In the genomic region with DNA sequence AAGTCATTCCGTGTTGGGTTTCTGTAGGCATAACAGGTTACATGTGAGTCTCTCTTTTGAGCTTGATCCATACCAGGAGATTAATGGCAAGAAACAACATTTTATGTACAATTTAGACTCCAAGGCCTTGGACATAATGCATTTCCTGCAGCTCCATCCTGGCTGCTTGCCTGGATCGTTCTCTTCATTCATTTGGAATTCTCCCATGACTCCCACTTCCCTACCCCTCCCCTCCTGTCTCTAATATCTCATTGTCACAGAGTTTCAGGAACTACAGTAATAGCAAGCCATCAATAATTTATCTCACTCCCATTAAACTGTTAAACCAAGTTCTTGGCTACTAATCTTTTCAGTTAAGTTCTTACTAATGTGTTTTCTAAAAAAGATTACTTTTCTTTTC, we compare ENCODE assay signal across 21 mouse cellular contexts. TPM values are rescaled to one million over a fixed set of nuclear protein-coding genes. Genes with fewer than 3 reads are reported as not detected.
A peak's percentile ranks its signal among the peaks of the same experiment; 100 is the strongest.
DNase-seq lines count a peak whose midpoint lies in the region; ATAC-seq and TF ChIP-seq lines count a peak whose summit lies in the region.
"Had no signal": no experiment of that assay in that cellular context is flagged by ENCODE, and none has a peak within 500 bp of the region (broad histone marks: within the 10 kb centered on the region; RNA-seq: fewer than 3 reads in every experiment).

No protein-coding gene starts in this region.

- TF ChIP-seq POLR2A in lung, adult 2 months (IDR thresholded peaks at IDR 0.05; ENCODE audit: borderline replicate concordance, extremely low read depth, low read depth, low read length), result no peak

- peak; percentile 10 for DNase-seq in adrenal gland, postnatal 14 days
- no peak for DNase-seq in adrenal gland, adult 18-20 months (ENCODE audit: low spot score in 2 of 2)
- DNase-seq in heart, postnatal 4 days, result peak; percentile 40
- no peak for DNase-seq in lung, adult 2 months
- DNase-seq in layer of hippocampus, adult 2 months (ENCODE audit: low spot score in 2 of 2), result peak; percentile 7 to 10
- DNase-seq in forebrain, postnatal 0 days, result no peak
- DNase-seq: cerebellum, adult 8-10 months; thymus, postnatal 14 days had no signal

- H3K4me3 ChIP-seq in heart, embryonic 11.5 days (ENCODE audit: low read depth, low read length), result no peak overlapping the region
- H3K4me3 ChIP-seq in lung, embryonic 16.5 days (ENCODE audit: low read length), result no peak overlapping the region
- no peak overlapping the region for H3K4me3 ChIP-seq in lung, adult 2 months (replicated peaks; ENCODE audit: extremely low read depth, low read depth, low read length)
- H3K4me3 ChIP-seq in layer of hippocampus, adult 2 months, result no peak overlapping the region
- H3K4me3 ChIP-seq in forebrain, postnatal 0 days (ENCODE audit: low read depth, low read length), result no peak overlapping the region
- H3K4me3 ChIP-seq: heart, embryonic 13.5 days; hindbrain, embryonic 12.5 days; intestine, embryonic 15.5 days; limb, embryonic 12.5 days; liver, embryonic 15.5 days; midbrain, embryonic 15.5 days had no signal

- no peak for TF ChIP-seq CTCF in lung, adult 2 months (IDR thresholded peaks at IDR 0.05; ENCODE audit: insufficient read depth, low read length)
- TF ChIP-seq CTCF in layer of hippocampus, adult 2 months (conservative IDR thresholded peaks at IDR 0.05), result no peak
- TF ChIP-seq CTCF in forebrain, postnatal 0 days (IDR thresholded peaks at IDR 0.05; ENCODE audit: low read depth), result no peak

- H3K9ac ChIP-seq in heart, embryonic 11.5 days (ENCODE audit: low read depth, low read length), result no peak overlapping the region
- H3K9ac ChIP-seq in lung, embryonic 16.5 days (ENCODE audit: low read length), result no peak overlapping the region
- H3K9ac ChIP-seq in forebrain, postnatal 0 days, result no peak overlapping the region
- H3K9ac ChIP-seq: heart, embryonic 13.5 days; hindbrain, embryonic 12.5 days; intestine, embryonic 15.5 days; limb, embryonic 12.5 days; liver, embryonic 15.5 days; midbrain, embryonic 15.5 days had no signal

- no peaks in the 10 kb centered on the region for H3K27me3 ChIP-seq in heart, embryonic 11.5 days (ENCODE audit: control insufficient read depth, insufficient read depth, low read length)
- H3K27me3 ChIP-seq in lung, embryonic 16.5 days (ENCODE audit: control insufficient read depth, insufficient read depth, low read depth, low read length), result no peaks in the 10 kb centered on the region
- H3K27me3 ChIP-seq in forebrain, postnatal 0 days (ENCODE audit: insufficient read depth, low read length), result no peaks in the 10 kb centered on the region
- H3K27me3 ChIP-seq: heart, embryonic 13.5 days; hindbrain, embryonic 12.5 days; intestine, embryonic 15.5 days; limb, embryonic 12.5 days; liver, embryonic 15.5 days; midbrain, embryonic 15.5 days; Patski had no signal

- no peak overlapping the region for H3K4me2 ChIP-seq in heart, embryonic 11.5 days
- H3K4me2 ChIP-seq in lung, embryonic 16.5 days (ENCODE audit: low read depth, low read length), result no peak overlapping the region
- no peak overlapping the region for H3K4me2 ChIP-seq in forebrain, postnatal 0 days (ENCODE audit: low read depth)
- H3K4me2 ChIP-seq: heart, embryonic 13.5 days; hindbrain, embryonic 12.5 days; intestine, embryonic 15.5 days; limb, embryonic 12.5 days; liver, embryonic 15.5 days; midbrain, embryonic 15.5 days had no signal

- no peak overlapping the region for H3K27ac ChIP-seq in heart, embryonic 11.5 days (ENCODE audit: low read depth, low read length)
- H3K27ac ChIP-seq in lung, embryonic 16.5 days (ENCODE audit: low read length), result no peak overlapping the region
- H3K27ac ChIP-seq in layer of hippocampus, adult 2 months, result no peak overlapping the region
- no peak overlapping the region for H3K27ac ChIP-seq in forebrain, postnatal 0 days (ENCODE audit: low read depth, low read length)
- H3K27ac ChIP-seq: heart, embryonic 13.5 days; hindbrain, embryonic 12.5 days; intestine, embryonic 15.5 days; limb, embryonic 12.5 days; liver, embryonic 15.5 days; midbrain, embryonic 15.5 days; stomach, postnatal 0 days had no signal

- H3K36me3 ChIP-seq in heart, embryonic 11.5 days (ENCODE audit: control insufficient read depth, insufficient read depth, low read length), result no peaks in the 10 kb centered on the region
- H3K36me3 ChIP-seq in lung, embryonic 16.5 days (ENCODE audit: control insufficient read depth, insufficient read depth, low read length), result no peaks in the 10 kb centered on the region
- H3K36me3 ChIP-seq in forebrain, postnatal 0 days (ENCODE audit: insufficient read depth), result no peaks in the 10 kb centered on the region
- H3K36me3 ChIP-seq: heart, embryonic 13.5 days; hindbrain, embryonic 12.5 days; intestine, embryonic 15.5 days; limb, embryonic 12.5 days; liver, embryonic 15.5 days; midbrain, embryonic 15.5 days had no signal

- H3K9me3 ChIP-seq in heart, embryonic 11.5 days (replicated peaks; ENCODE audit: control insufficient read depth, low read length), result no peaks in the 10 kb centered on the region
- H3K9me3 ChIP-seq in lung, embryonic 16.5 days (ENCODE audit: control insufficient read depth, low read length), result no peaks in the 10 kb centered on the region
- H3K9me3 ChIP-seq in forebrain, postnatal 0 days (ENCODE audit: low read length), result no peaks in the 10 kb centered on the region
- H3K9me3 ChIP-seq: heart, embryonic 13.5 days; hindbrain, embryonic 12.5 days; intestine, embryonic 15.5 days; limb, embryonic 12.5 days; liver, embryonic 15.5 days; midbrain, embryonic 15.5 days had no signal

- ATAC-seq in heart, embryonic 11.5 days (replicated peaks; ENCODE audit: insufficient number of reproducible peaks, low FRiP score, low TSS enrichment), result no peak
- 0 out of 2 replicates have a peak, but pooled peaks have one; percentile 34 for ATAC-seq in lung, embryonic 16.5 days (ENCODE audit: low read depth)
- no peak for ATAC-seq in forebrain, postnatal 0 days
- ATAC-seq: forebrain, embryonic 14.5 days; intestine, embryonic 15.5 days; midbrain, embryonic 15.5 days; Patski had no signal

- WGBS in heart, embryonic 11.5 days (ENCODE audit: insufficient replicate concordance), result 88% methylated on average over 2 of the region's 2 CpGs
- WGBS in lung, embryonic 16.5 days, result 55% methylated on average over 2 of the region's 2 CpGs
- WGBS in lung, adult 2 months, result 61% methylated on average over 2 of the region's 2 CpGs
- WGBS in forebrain, postnatal 0 days, result 71% methylated on average over 2 of the region's 2 CpGs

- H3K4me1 ChIP-seq in heart, embryonic 11.5 days (ENCODE audit: control insufficient read depth, insufficient read depth, low read length), result no peaks in the 10 kb centered on the region
- no peaks in the 10 kb centered on the region for H3K4me1 ChIP-seq in lung, embryonic 16.5 days (replicated peaks; ENCODE audit: control insufficient read depth, insufficient read depth, low read length)
- no peaks in the 10 kb centered on the region for H3K4me1 ChIP-seq in lung, adult 2 months (ENCODE audit: control insufficient read depth, insufficient read depth, low read length)
- no peaks in the 10 kb centered on the region for H3K4me1 ChIP-seq in forebrain, postnatal 0 days (ENCODE audit: insufficient read depth)
- H3K4me1 ChIP-seq: heart, embryonic 13.5 days; hindbrain, embryonic 12.5 days; intestine, embryonic 15.5 days; limb, embryonic 12.5 days; liver, embryonic 15.5 days; midbrain, embryonic 15.5 days had no signal

RNA-seq across cellular contexts. Expression of gene Olfr456, which starts 16.5 kb away (rescaled TPM):
- not detected in 2 replicates for total RNA-seq in adrenal gland, postnatal 14 days (2021)
- not detected for total RNA-seq in adrenal gland, adult 18-20 months (2021)
- not detected for total RNA-seq in heart, postnatal 4 days (2021)
- polyA plus RNA-seq in heart, embryonic 11.5 days (2014; fragmentation: Nextera tagmentation; extraction: Ambion mirVana), result not detected in 2 replicates
- polyA plus RNA-seq in lung, embryonic 16.5 days (2015; fragmentation: Nextera tagmentation; extraction: Ambion mirVana), result 0.19 TPM in 1 of 2 replicates, not detected in the other
- polyA plus RNA-seq in lung, adult 2 months (2012; rRNA removed), result not detected in 2 replicates
- not detected for total RNA-seq in layer of hippocampus, adult 2 months (2021)
- total RNA-seq in forebrain, postnatal 0 days (2014; rRNA removed), result 0.15 TPM in 1 of 2 replicates, not detected in the other
- not detected in 2 replicates for polyA plus RNA-seq in forebrain, postnatal 0 days (2015; fragmentation: Nextera tagmentation; extraction: Ambion mirVana)
- total RNA-seq: gastrocnemius, adult 8-10 months; megakaryocyte, adult 5-6 weeks had no signal
- polyA plus RNA-seq: forebrain, embryonic 14.5 days; heart, embryonic 13.5 days; hindbrain, embryonic 12.5 days; intestine, embryonic 15.5 days; limb, embryonic 12.5 days; liver, embryonic 15.5 days; midbrain, embryonic 15.5 days; Patski; stomach, postnatal 0 days had no signal

RNA-seq across cellular contexts. Expression of gene Olfr457, which starts 27.3 kb away (rescaled TPM):
- not detected in 2 replicates for total RNA-seq in adrenal gland, postnatal 14 days (2021)
- total RNA-seq in adrenal gland, adult 18-20 months (2021), result not detected
- not detected for total RNA-seq in heart, postnatal 4 days (2021)
- not detected in 2 replicates for polyA plus RNA-seq in heart, embryonic 11.5 days (2014; fragmentation: Nextera tagmentation; extraction: Ambion mirVana)
- polyA plus RNA-seq in lung, embryonic 16.5 days (2015; fragmentation: Nextera tagmentation; extraction: Ambion mirVana), result 0.04 TPM in 1 of 2 replicates, not detected in the other
- not detected in 2 replicates for polyA plus RNA-seq in lung, adult 2 months (2012; rRNA removed)
- total RNA-seq in layer of hippocampus, adult 2 months (2021), result not detected
- total RNA-seq in forebrain, postnatal 0 days (2014; rRNA removed), result not detected in 2 replicates
- not detected in 2 replicates for polyA plus RNA-seq in forebrain, postnatal 0 days (2015; fragmentation: Nextera tagmentation; extraction: Ambion mirVana)
- total RNA-seq: gastrocnemius, adult 8-10 months; megakaryocyte, adult 5-6 weeks had no signal
- polyA plus RNA-seq: forebrain, embryonic 14.5 days; heart, embryonic 13.5 days; hindbrain, embryonic 12.5 days; intestine, embryonic 15.5 days; limb, embryonic 12.5 days; liver, embryonic 15.5 days; midbrain, embryonic 15.5 days; Patski; stomach, postnatal 0 days had no signal

RNA-seq across cellular contexts. Expression of gene Olfr458, which starts 38.5 kb away (rescaled TPM):
- total RNA-seq in adrenal gland, postnatal 14 days (2021), result not detected in 2 replicates
- not detected for total RNA-seq in adrenal gland, adult 18-20 months (2021)
- not detected for total RNA-seq in heart, postnatal 4 days (2021)
- not detected in 2 replicates for polyA plus RNA-seq in heart, embryonic 11.5 days (2014; fragmentation: Nextera tagmentation; extraction: Ambion mirVana)
- not detected in 2 replicates for polyA plus RNA-seq in lung, embryonic 16.5 days (2015; fragmentation: Nextera tagmentation; extraction: Ambion mirVana)
- not detected in 2 replicates for polyA plus RNA-seq in lung, adult 2 months (2012; rRNA removed)
- total RNA-seq in layer of hippocampus, adult 2 months (2021), result not detected
- not detected in 2 replicates for total RNA-seq in forebrain, postnatal 0 days (2014; rRNA removed)
- polyA plus RNA-seq in forebrain, postnatal 0 days (2015; fragmentation: Nextera tagmentation; extraction: Ambion mirVana), result not detected in 2 replicates
- total RNA-seq: gastrocnemius, adult 8-10 months; megakaryocyte, adult 5-6 weeks had no signal
- polyA plus RNA-seq: forebrain, embryonic 14.5 days; heart, embryonic 13.5 days; hindbrain, embryonic 12.5 days; intestine, embryonic 15.5 days; limb, embryonic 12.5 days; liver, embryonic 15.5 days; midbrain, embryonic 15.5 days; Patski; stomach, postnatal 0 days had no signal

RNA-seq across cellular contexts. Expression of gene Olfr455, which starts 43.9 kb away (rescaled TPM):
- total RNA-seq in adrenal gland, postnatal 14 days (2021), result not detected in 2 replicates
- total RNA-seq in adrenal gland, adult 18-20 months (2021), result not detected
- total RNA-seq in heart, postnatal 4 days (2021), result not detected
- polyA plus RNA-seq in heart, embryonic 11.5 days (2014; fragmentation: Nextera tagmentation; extraction: Ambion mirVana), result not detected in 2 replicates
- polyA plus RNA-seq in lung, embryonic 16.5 days (2015; fragmentation: Nextera tagmentation; extraction: Ambion mirVana), result not detected in 2 replicates
- not detected in 2 replicates for polyA plus RNA-seq in lung, adult 2 months (2012; rRNA removed)
- total RNA-seq in layer of hippocampus, adult 2 months (2021), result not detected
- not detected in 2 replicates for total RNA-seq in forebrain, postnatal 0 days (2014; rRNA removed)
- polyA plus RNA-seq in forebrain, postnatal 0 days (2015; fragmentation: Nextera tagmentation; extraction: Ambion mirVana), result not detected in 2 replicates
- total RNA-seq: gastrocnemius, adult 8-10 months; megakaryocyte, adult 5-6 weeks had no signal
- polyA plus RNA-seq: forebrain, embryonic 14.5 days; heart, embryonic 13.5 days; hindbrain, embryonic 12.5 days; intestine, embryonic 15.5 days; limb, embryonic 12.5 days; liver, embryonic 15.5 days; midbrain, embryonic 15.5 days; Patski; stomach, postnatal 0 days had no signal

Comparison
In these comparisons a context has a peak if more than half of its experiments do, and no peak if none do; other contexts are left out.
1. DNase-seq: peak in adrenal gland, postnatal 14 days (single experiment), heart, postnatal 4 days (single experiment) and layer of hippocampus, adult 2 months (2 of 2); none in adrenal gland, adult 18-20 months (0 of 2), lung, adult 2 months (single experiment) and forebrain, postnatal 0 days (single experiment).